Comparison of ENCODE assay signal across 23 mouse cellular contexts in the genomic region with DNA sequence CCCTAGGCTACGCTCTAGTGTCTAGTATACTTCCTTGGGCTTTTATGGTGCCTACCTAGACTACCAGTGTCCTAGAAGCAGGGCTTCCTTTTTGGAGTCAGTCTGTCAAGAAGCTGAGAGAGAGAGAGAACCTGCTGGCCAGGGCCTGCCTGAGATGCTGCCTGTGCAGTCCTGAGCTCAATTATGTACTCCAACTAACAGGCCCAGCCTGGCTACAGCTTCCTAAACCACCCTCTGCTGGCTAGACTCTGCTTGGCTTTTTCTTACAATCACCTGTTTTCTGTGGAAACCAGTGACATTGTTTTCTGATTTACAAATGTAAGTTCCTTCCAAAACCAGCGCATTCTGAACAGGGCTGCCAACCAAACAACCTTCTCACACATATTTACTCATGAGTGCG. TPM values are rescaled to one million over a fixed set of nuclear protein-coding genes. Genes with fewer than 3 reads are reported as not detected.
DNase-seq lines count a peak whose midpoint lies in the region; ATAC-seq and TF ChIP-seq lines count a peak whose summit lies in the region.
"Had no signal": no experiment of that assay in that cellular context is flagged by ENCODE, and none has a peak within 500 bp of the region (broad histone marks: within the 10 kb centered on the region; RNA-seq: fewer than 3 reads in every experiment).

No protein-coding gene starts in this region.

- peak overlapping the region; percentile 71; the same call in 1 of the 2 replicates for H3K27ac ChIP-seq in forebrain, postnatal 0 days (ENCODE audit: low read depth, low read length)
- no peak overlapping the region for H3K27ac ChIP-seq in forebrain, embryonic 14.5 days (ENCODE audit: low read depth, low read length)
- peak overlapping the region; percentile 91 for H3K27ac ChIP-seq in left cerebral cortex, adult 2 months
- H3K27ac ChIP-seq in stomach, embryonic 16.5 days (ENCODE audit: low read length) = peak overlapping the region; percentile 73; the same call in 1 of the 2 replicates
- H3K27ac ChIP-seq: embryonic facial prominence, embryonic 12.5 days; gastrocnemius, adult 2 months; heart, embryonic 13.5 days; neural tube, embryonic 12.5 days had no signal

- H3K4me1 ChIP-seq in forebrain, postnatal 0 days (ENCODE audit: insufficient read depth) = 0 out of 2 replicates have a peak, but pooled peaks cover 3% of the 10 kb centered on the region
- 0 out of 2 replicates have a peak, but pooled peaks cover 5% of the 10 kb centered on the region for H3K4me1 ChIP-seq in forebrain, embryonic 14.5 days (ENCODE audit: control insufficient read depth, insufficient read depth, low read length)
- peaks cover 9% of the 10 kb centered on the region; the same call in 1 of the 2 replicates for H3K4me1 ChIP-seq in stomach, embryonic 16.5 days (ENCODE audit: control insufficient read depth, insufficient read depth, low read length)
- H3K4me1 ChIP-seq: embryonic facial prominence, embryonic 12.5 days had no signal

- intact Hi-C loops in left cerebral cortex, adult 2 months (cut with DNase I) = loop anchor here (5.0 to 10.0 kb wide), 2 partner anchors 47 to 295 kb away; a partner anchor contains a TSS

- no peaks in the 10 kb centered on the region for H3K9me3 ChIP-seq in forebrain, postnatal 0 days (ENCODE audit: low read length)
- no peaks in the 10 kb centered on the region for H3K9me3 ChIP-seq in forebrain, embryonic 14.5 days (replicated peaks; ENCODE audit: control insufficient read depth, low read length)
- H3K9me3 ChIP-seq in stomach, embryonic 16.5 days (replicated peaks; ENCODE audit: control insufficient read depth, low read length) = no peaks in the 10 kb centered on the region
- H3K9me3 ChIP-seq: embryonic facial prominence, embryonic 12.5 days; heart, embryonic 13.5 days; neural tube, embryonic 12.5 days had no signal

- 92% methylated on average over 3 of the region's 3 CpGs for WGBS in forebrain, postnatal 0 days
- WGBS in forebrain, embryonic 14.5 days = 98% methylated on average over 3 of the region's 3 CpGs
- 77% methylated on average over 3 of the region's 3 CpGs for WGBS in stomach, embryonic 16.5 days

- ATAC-seq in forebrain, postnatal 0 days = no peak
- no peak for ATAC-seq in forebrain, embryonic 14.5 days
- ATAC-seq in megakaryocyte, adult 5-6 weeks (ENCODE audit: poor library complexity, severe bottlenecking) = peak; percentile 33; the same call in 1 of the 2 replicates
- no peak for ATAC-seq in stomach, embryonic 16.5 days (ENCODE audit: insufficient read depth, low FRiP score)
- no peak for ATAC-seq in granulocyte monocyte progenitor cell, adult 5-6 weeks (replicated peaks; ENCODE audit: poor library complexity, severe bottlenecking)
- ATAC-seq: lung, postnatal 0 days had no signal

- no peak for TF ChIP-seq CTCF in forebrain, postnatal 0 days (IDR thresholded peaks at IDR 0.05; ENCODE audit: low read depth)
- TF ChIP-seq CTCF in left cerebral cortex, adult 2 months (IDR thresholded peaks at IDR 0.05) = no peak

- H3K27me3 ChIP-seq in forebrain, postnatal 0 days (ENCODE audit: insufficient read depth, low read length) = no peaks in the 10 kb centered on the region
- no peaks in the 10 kb centered on the region for H3K27me3 ChIP-seq in forebrain, embryonic 14.5 days (replicated peaks; ENCODE audit: control insufficient read depth, insufficient read depth, low read length)
- H3K27me3 ChIP-seq in stomach, embryonic 16.5 days (ENCODE audit: control insufficient read depth, insufficient read depth, low read length) = no peaks in the 10 kb centered on the region
- H3K27me3 ChIP-seq: CH12.LX; embryonic facial prominence, embryonic 12.5 days; heart, embryonic 13.5 days; neural tube, embryonic 12.5 days had no signal

- H3K4me2 ChIP-seq in forebrain, postnatal 0 days (ENCODE audit: low read depth) = no peak overlapping the region
- H3K4me2 ChIP-seq in forebrain, embryonic 14.5 days (ENCODE audit: low read length) = no peak overlapping the region
- H3K4me2 ChIP-seq in stomach, embryonic 16.5 days (ENCODE audit: low read depth, low read length) = no peak overlapping the region
- H3K4me2 ChIP-seq: embryonic facial prominence, embryonic 12.5 days; heart, embryonic 13.5 days; neural tube, embryonic 12.5 days had no signal

- no peak overlapping the region for H3K9ac ChIP-seq in forebrain, postnatal 0 days
- H3K9ac ChIP-seq in forebrain, embryonic 14.5 days (ENCODE audit: low read length) = no peak overlapping the region
- H3K9ac ChIP-seq in stomach, embryonic 16.5 days (ENCODE audit: low read length) = no peak overlapping the region
- H3K9ac ChIP-seq: embryonic facial prominence, embryonic 12.5 days; heart, embryonic 13.5 days; neural tube, embryonic 12.5 days had no signal

- H3K36me3 ChIP-seq in forebrain, postnatal 0 days (ENCODE audit: insufficient read depth) = peaks cover 14% of the 10 kb centered on the region
- H3K36me3 ChIP-seq in forebrain, embryonic 14.5 days (ENCODE audit: control insufficient read depth, insufficient read depth, low read length) = 0 out of 2 replicates have a peak, but pooled peaks cover 7% of the 10 kb centered on the region
- no peaks in the 10 kb centered on the region for H3K36me3 ChIP-seq in stomach, embryonic 16.5 days (ENCODE audit: control insufficient read depth, insufficient read depth, low read length)

- no peak for DNase-seq in forebrain, postnatal 0 days
- no peak for DNase-seq in forebrain, embryonic 14.5 days (ENCODE audit: low spot score)
- no peak for DNase-seq in left cerebral cortex, adult 2 months (ENCODE audit: extremely low spot score in 1 of 2, low spot score in 2 of 2)
- DNase-seq in left cerebral cortex, adult 11 months (ENCODE audit: low spot score) = no peak
- DNase-seq in adrenal gland, postnatal 36 days = no peak
- DNase-seq: cerebellum, adult 8-10 months; gastrocnemius, adult 2 months; heart, adult 18-20 months; kidney, adult 18-20 months; kidney, postnatal 10 days; left cerebral cortex, postnatal 4 days; liver; right cerebral cortex, adult 18-20 months; thymus, adult 18-20 months had no signal

- no peak overlapping the region for H3K4me3 ChIP-seq in forebrain, postnatal 0 days (ENCODE audit: low read depth, low read length)
- H3K4me3 ChIP-seq in forebrain, embryonic 14.5 days (ENCODE audit: low read depth, low read length) = no peak overlapping the region
- H3K4me3 ChIP-seq in left cerebral cortex, adult 2 months = no peak overlapping the region
- H3K4me3 ChIP-seq in stomach, embryonic 16.5 days (replicated peaks; ENCODE audit: low read length) = no peak overlapping the region
- H3K4me3 ChIP-seq: embryonic facial prominence, embryonic 12.5 days; erythroblast, embryonic 14.5 days; gastrocnemius, adult 2 months; heart, embryonic 13.5 days; neural tube, embryonic 12.5 days had no signal

RNA-seq across cellular contexts. Expression of a gene that starts 45.3 kb away (rescaled TPM):
- total RNA-seq in forebrain, postnatal 0 days (2014; rRNA removed) = 84.9 and 99.1 TPM in 2 replicates
- polyA plus RNA-seq in forebrain, postnatal 0 days (2015; fragmentation: Nextera tagmentation; extraction: Ambion mirVana) = 87.0 and 96.4 TPM in 2 replicates
- polyA plus RNA-seq in forebrain, embryonic 14.5 days (2014; fragmentation: Nextera tagmentation; extraction: Ambion mirVana) = 97.5 and 104 TPM in 2 replicates
- total RNA-seq in left cerebral cortex, adult 2 months (2021) = 10 to 100 TPM; 63.6 to 64.3 TPM
- total RNA-seq in megakaryocyte, adult 5-6 weeks (2015) = 51.6 and 52.1 TPM in 2 replicates
- total RNA-seq in megakaryocyte, adult 5-6 weeks (2017) = 69.5 and 81.6 TPM in 2 replicates
- polyA plus RNA-seq in stomach, embryonic 16.5 days (2015; fragmentation: Nextera tagmentation; extraction: Ambion mirVana) = 79.7 and 90.5 TPM in 2 replicates
- 51.5 and 77.4 TPM in 2 replicates for total RNA-seq in granulocyte monocyte progenitor cell, adult 5-6 weeks (2014; fragmentation: Nextera tagmentation)
- total RNA-seq in granulocyte monocyte progenitor cell, adult 5-6 weeks (2017) = 40.2 and 44.8 TPM in 2 replicates
- total RNA-seq in adrenal gland, postnatal 36 days (2021) = 10 to 100 TPM; 51.9 to 66.8 TPM
